Mouse (Mus musculus) lung, postnatal 0 days (tissue): ENCODE results near the gene Dhx35. TPM values are rescaled to one million over a fixed set of nuclear protein-coding genes. Genes with fewer than 3 reads are reported as not detected.
A peak's percentile ranks its signal among the peaks of the same experiment; 100 is the strongest.

Experiments used
- ATAC-seq: fragments of 200-750 bp; cut with Nextera tagmentation; 2 replicates; pipeline ENCODE4 v1.8.0; 2017; ENCODE audit warnings: moderate library complexity
- DNase-seq: peaks from one replicate; pipeline ENCODE4 v3.0.0-alpha.2; 2016; ENCODE audit warnings: low spot score
- H3K27ac ChIP-seq: fragments of 300-500 bp; sonication (generic); 2 replicates; pipeline ENCODE4 v1.5.1; 2014; ENCODE audit warnings: antibody characterized with exemption, mild to moderate bottlenecking, low read length, mixed read lengths
- H3K27me3 ChIP-seq: fragments of 300-500 bp; sonication (generic); replicated peaks from 2 replicates; pipeline ENCODE4 v1.6.1; 2014; ENCODE audit warnings: low read length, mixed read lengths; ENCODE audit not compliant: insufficient read depth
- H3K36me3 ChIP-seq: fragments of 300-500 bp; sonication (generic); 2 replicates; pipeline ENCODE4 v1.6.1; 2014; ENCODE audit warnings: low read length, mixed read lengths; ENCODE audit not compliant: insufficient read depth
- H3K4me1 ChIP-seq: fragments of 300-500 bp; sonication (generic); 2 replicates; pipeline ENCODE4 v1.6.1; 2014; ENCODE audit warnings: antibody characterized with exemption, low read depth, low read length, mixed read lengths; ENCODE audit not compliant: insufficient read depth
- H3K4me2 ChIP-seq: fragments of 300-500 bp; sonication (generic); replicated peaks from 2 replicates; pipeline ENCODE4 v1.6.1; 2014; ENCODE audit warnings: low read depth, mild to moderate bottlenecking, low read length, moderate library complexity, mixed read lengths
- H3K4me3 ChIP-seq: fragments of 300-500 bp; sonication (generic); 2 replicates; pipeline ENCODE4 v1.5.1; 2014; ENCODE audit warnings: low read depth, low read length
- H3K9ac ChIP-seq: fragments of 300-500 bp; sonication (generic); replicated peaks from 2 replicates; pipeline ENCODE4 v1.6.1; 2014; ENCODE audit warnings: low read depth, mild to moderate bottlenecking
- H3K9me3 ChIP-seq: fragments of 300-500 bp; sonication (generic); 2 replicates; pipeline ENCODE4 v1.6.1; 2016; ENCODE audit warnings: low read length, mixed read lengths
- CTCF ChIP-seq: IDR thresholded peaks from 2 replicates; pipeline ENCODE4 v1.5.1; 2016; ENCODE audit warnings: antibody characterized with exemption, mild to moderate bottlenecking
- EP300 ChIP-seq: IDR thresholded peaks from 2 replicates; pipeline ENCODE4 v1.6.1; 2016; ENCODE audit warnings: antibody characterized with exemption, mild to moderate bottlenecking, control low read depth
- WGBS: fragments of 180-500 bp; shearing (Covaris S2); extraction: QIAGEN DNeasy Blood & Tissue Kit; methylation state at CpG from one replicate; pipeline ENCODE4 v1.1.7; 2014; 5-methylcytosine and 5-hydroxymethylcytosine counted together
- polyA plus RNA-seq: library from polyadenylated mRNA; unstranded; fragments of >200 nt; fragmentation: Nextera tagmentation; extraction: Ambion mirVana; gene quantifications from 2 replicates; pipeline ENCODE4 v1.2.1, GENCODE M21; 2015

The Dhx35 gene
- polyA plus RNA-seq, 1 experiment from 2014 or later: 6.4 TPM

DNA sequence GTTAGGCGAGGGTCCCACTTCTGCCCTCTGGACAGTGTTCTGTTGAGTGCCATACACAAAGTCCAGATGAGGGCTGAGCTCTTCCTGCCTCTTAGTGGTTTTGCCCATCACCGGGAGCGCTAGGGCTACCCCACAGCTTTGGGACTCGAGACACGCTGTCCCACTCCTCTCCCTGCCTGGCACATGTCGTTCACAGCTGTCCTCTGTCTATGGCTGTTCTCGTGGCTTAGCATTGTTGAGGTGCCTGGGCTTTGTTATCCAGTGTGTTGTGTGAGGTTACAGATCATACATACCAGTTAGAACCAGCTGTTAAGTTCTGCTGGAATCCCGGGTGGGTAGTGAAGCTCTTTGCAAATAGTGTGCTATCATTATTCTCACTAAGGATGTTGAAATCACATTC lies 23.1 kb downstream of the Dhx35 start:
- H3K4me2 ChIP-seq: no peak overlapping the region
- DNase-seq (no peak), ATAC-seq (no peak)
- no peak for TF ChIP-seq EP300
- TF ChIP-seq CTCF: no peak
- no peaks in the 10 kb centered on the region for H3K27me3 ChIP-seq
- no peak overlapping the region for H3K27ac ChIP-seq
- H3K4me3 ChIP-seq: no peak overlapping the region
- H3K9ac ChIP-seq: no peak overlapping the region
- H3K9me3 ChIP-seq: no peaks in the 10 kb centered on the region
- peaks cover 6% of the 10 kb centered on the region; the same call in 1 of the 2 replicates for H3K36me3 ChIP-seq
- H3K4me1 ChIP-seq: no peaks in the 10 kb centered on the region
- WGBS: 83% methylated on average over 8 of the region's 8 CpGs

DNA sequence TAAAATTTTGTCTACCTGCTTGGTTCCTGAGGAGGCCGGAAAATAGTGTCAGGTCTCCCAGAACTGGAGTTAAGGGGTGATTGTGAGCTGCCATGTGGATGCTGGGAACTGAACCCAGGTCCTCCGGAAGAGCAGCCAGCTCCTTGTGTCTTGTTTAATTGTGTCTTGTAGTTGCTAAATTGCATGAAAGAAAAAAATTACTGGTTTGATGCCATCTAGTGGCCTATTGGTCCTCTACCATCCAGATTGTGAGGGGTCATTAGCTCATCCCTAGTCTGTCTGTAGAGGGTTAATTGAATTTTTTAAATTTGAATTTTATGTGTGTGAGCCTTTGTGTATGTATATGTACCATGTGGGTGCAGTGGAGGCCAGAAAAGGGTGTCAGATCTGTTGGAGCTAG lies 33.5 kb downstream of the Dhx35 start:
- Histone ChIP-seq H3K27ac (no peak overlapping the region), H3K27me3 (no peaks in the 10 kb centered on the region), H3K4me2 (no peak overlapping the region), H3K36me3 (peaks cover 6% of the 10 kb centered on the region; the same call in 1 of the 2 replicates), H3K9me3 (no peaks in the 10 kb centered on the region), H3K4me3 (no peak overlapping the region), H3K9ac (no peak overlapping the region), H3K4me1 (no peaks in the 10 kb centered on the region)
- WGBS: 82% methylated on average over 2 of the region's 2 CpGs
- TF ChIP-seq EP300 (no peak), CTCF (peak; percentile 19; the same call in 1 of the 2 replicates)
- ATAC-seq: no peak
- no peak for DNase-seq

DNA sequence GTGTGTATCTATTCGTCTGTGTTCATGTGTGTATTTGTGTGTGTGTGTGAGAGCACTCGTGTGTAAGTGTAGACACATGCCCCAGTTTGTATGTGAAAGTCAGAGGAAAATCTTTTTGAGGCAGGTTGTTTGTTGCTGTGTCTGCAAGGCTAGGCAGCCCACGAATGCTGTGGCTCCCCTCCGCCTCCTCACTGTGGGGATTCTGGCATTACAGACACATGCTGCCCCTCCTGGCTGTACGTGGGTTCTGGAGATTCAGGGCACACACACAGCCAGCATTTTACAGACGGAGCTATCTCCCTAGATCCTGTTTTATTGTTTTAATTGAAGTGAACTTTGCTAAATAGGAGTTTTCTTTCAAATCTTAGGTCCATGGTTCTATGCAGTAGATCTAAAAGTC lies 35.1 kb downstream of the Dhx35 start:
- ATAC-seq: no peak
- H3K4me2 ChIP-seq: no peak overlapping the region
- no peak overlapping the region for H3K27ac ChIP-seq
- no peaks in the 10 kb centered on the region for H3K9me3 ChIP-seq
- DNase-seq: no peak
- no peak overlapping the region for H3K4me3 ChIP-seq
- H3K36me3 ChIP-seq: peaks cover 7% of the 10 kb centered on the region; the same call in 1 of the 2 replicates
- 77% methylated on average over 6 of the region's 6 CpGs for WGBS
- TF ChIP-seq CTCF: no peak
- no peak for TF ChIP-seq EP300
- no peaks in the 10 kb centered on the region for H3K4me1 ChIP-seq
- H3K27me3 ChIP-seq: no peaks in the 10 kb centered on the region
- no peak overlapping the region for H3K9ac ChIP-seq

DNA sequence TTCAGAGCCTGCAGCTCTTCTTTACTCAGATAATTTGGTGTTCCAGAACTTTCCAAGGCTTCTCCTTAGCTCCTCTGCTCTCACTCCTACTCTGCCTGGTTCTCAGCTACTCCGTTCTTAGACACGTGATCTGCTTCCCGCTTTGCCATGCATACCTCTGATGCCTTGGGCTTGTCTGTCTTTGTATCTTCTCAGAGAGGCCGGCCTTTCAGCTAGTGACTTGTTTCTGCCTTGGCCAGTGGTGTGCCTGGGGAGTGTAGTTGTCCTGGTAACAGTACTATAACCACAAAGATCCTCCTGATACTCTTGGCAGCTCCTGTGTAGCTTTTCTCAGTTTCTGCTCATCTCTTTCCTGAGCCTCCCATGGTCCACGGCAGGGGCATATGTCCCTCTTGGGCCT lies 38.6 kb downstream of the Dhx35 start:
- H3K27ac ChIP-seq: no peak overlapping the region
- no peaks in the 10 kb centered on the region for H3K27me3 ChIP-seq
- H3K9me3 ChIP-seq: no peaks in the 10 kb centered on the region
- ATAC-seq (no peak), DNase-seq (no peak)
- no peaks in the 10 kb centered on the region for H3K4me1 ChIP-seq
- peaks cover 23% of the 10 kb centered on the region; the same call in 1 of the 2 replicates for H3K36me3 ChIP-seq
- 75% methylated on average over 5 of the region's 5 CpGs for WGBS
- no peak overlapping the region for H3K4me3 ChIP-seq
- H3K9ac ChIP-seq: no peak overlapping the region
- H3K4me2 ChIP-seq: no peak overlapping the region
- no peak for TF ChIP-seq CTCF
- TF ChIP-seq EP300: no peak

DNA sequence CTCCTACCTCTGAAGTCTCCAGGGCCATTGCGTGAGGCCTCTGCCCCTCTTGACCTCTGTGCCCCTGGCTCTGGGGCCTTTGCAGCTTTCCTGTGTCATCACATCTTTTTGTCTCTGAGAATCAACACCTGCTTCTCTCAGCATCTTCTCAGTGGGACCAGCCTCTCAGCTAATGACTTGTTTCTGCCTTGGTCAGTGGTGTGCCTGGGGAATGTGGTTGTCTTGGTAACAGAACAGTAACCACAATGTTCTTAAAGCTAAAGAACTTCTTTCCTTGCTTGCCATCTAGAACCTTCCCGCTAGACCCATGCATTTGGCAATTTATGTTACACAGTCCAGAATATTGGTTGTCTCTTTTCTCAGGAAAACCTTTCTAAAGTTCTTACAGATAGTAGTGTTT lies 39.0 kb downstream of the Dhx35 start:
- DNase-seq (no peak), ATAC-seq (no peak)
- Histone ChIP-seq H3K4me2 (no peak overlapping the region), H3K4me3 (no peak overlapping the region), H3K36me3 (peaks cover 23% of the 10 kb centered on the region; the same call in 1 of the 2 replicates), H3K4me1 (no peaks in the 10 kb centered on the region), H3K9me3 (no peaks in the 10 kb centered on the region), H3K9ac (no peak overlapping the region), H3K27me3 (no peaks in the 10 kb centered on the region), H3K27ac (no peak overlapping the region)
- TF ChIP-seq EP300 (no peak), CTCF (no peak)
- WGBS: 64% methylated on average over 2 of the region's 2 CpGs

DNA sequence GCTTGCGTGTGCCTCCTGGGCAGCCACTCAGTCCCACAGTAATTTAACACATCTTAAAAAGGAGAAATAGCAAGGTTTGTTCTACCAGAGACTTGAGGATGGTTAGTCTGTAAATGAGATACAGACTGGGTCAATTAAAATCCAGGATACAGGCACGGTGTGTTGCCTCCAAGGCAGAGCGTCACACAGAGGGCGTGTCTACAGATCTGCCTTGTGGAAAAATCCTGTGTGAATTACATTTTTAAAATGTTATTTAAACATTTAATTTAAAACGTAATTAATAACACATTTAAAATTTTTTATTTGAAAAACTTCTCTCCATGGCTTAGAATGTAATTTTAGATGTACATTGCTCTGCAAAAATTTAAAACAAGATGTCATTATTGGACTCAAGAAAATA lies 48.7 kb downstream of the Dhx35 start:
- no peak for DNase-seq
- Histone ChIP-seq H3K4me3 (no peak overlapping the region), H3K36me3 (no peaks in the 10 kb centered on the region; the same call in 1 of the 2 replicates), H3K27ac (no peak overlapping the region), H3K9me3 (no peaks in the 10 kb centered on the region), H3K4me1 (no peaks in the 10 kb centered on the region), H3K9ac (no peak overlapping the region), H3K27me3 (no peaks in the 10 kb centered on the region), H3K4me2 (no peak overlapping the region)
- ATAC-seq: no peak
- 86% methylated on average over 5 of the region's 5 CpGs for WGBS
- no peak for TF ChIP-seq EP300

DNA sequence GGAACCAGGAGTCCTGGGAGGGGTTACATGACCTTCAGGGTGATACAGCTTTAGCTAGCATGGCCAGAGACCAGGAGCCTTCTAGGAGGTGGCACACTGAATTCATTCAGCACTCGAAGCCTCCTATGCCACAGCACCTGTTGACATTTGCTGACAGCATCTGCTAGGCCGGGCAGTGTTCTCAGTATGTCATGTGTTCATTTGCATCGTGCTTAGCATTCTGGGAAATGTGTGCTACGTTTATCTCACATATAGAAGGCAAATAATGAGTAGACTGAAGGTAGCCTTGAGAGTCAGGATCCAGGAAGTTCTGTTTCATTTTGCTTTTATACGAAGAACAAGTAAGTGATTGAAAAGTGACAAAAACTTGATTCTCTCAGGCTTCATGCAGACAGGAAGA lies 50.4 kb downstream of the Dhx35 start:
- no peak overlapping the region for H3K4me3 ChIP-seq
- no peak overlapping the region for H3K4me2 ChIP-seq
- H3K9me3 ChIP-seq: no peaks in the 10 kb centered on the region
- H3K27me3 ChIP-seq: no peaks in the 10 kb centered on the region
- WGBS: 78% methylated on average over 5 of the region's 5 CpGs
- DNase-seq (no peak), ATAC-seq (no peak)
- H3K9ac ChIP-seq: no peak overlapping the region
- no peaks in the 10 kb centered on the region; the same call in 1 of the 2 replicates for H3K36me3 ChIP-seq
- H3K4me1 ChIP-seq: no peaks in the 10 kb centered on the region
- no peak overlapping the region for H3K27ac ChIP-seq
- no peak for TF ChIP-seq EP300
- no peak for TF ChIP-seq CTCF
